Mouse (Mus musculus) 3T3-L1 (cell line): Measurements from ENCODE around the gene Pts.

Experiments used
- DNase-seq: peaks from one replicate; pipeline ENCODE4 v3.0.0-alpha.2; 2015; ENCODE audit warnings: low read depth, low spot score

Gene Pts

DNA sequence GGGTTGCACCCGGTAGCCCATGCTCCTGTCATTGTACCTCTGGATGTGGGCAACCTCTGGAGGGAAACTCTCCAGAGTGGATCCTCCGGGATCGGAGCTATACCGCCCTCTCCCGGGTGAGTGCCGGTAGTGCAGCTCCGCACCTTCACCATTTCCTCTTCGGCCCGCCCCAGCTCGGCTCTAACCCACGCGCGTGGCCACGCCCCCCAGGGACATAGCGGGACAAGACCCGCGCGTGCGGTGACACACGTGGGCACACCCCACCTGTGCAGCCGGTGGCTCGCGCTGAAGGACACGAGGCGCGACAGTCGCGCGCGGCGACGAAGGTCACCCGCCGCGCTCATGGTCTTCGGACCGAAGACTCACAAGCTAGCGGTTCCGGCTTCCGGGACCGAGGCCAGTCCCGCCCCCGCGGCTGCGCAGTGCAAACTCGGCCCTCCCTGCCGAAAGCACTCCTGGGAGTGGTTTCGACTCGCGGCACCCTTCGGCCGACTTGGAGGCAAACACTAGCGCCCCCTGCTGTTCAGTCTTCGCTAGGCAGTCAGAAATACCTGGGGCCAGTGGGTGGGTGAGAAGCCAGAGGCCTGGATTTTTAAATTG, at the start of gene Pts:
Pts (minus strand) TSS at position 432 of the 600 bp plus-strand sequence.
- peak; percentile 98 for DNase-seq

DNA sequence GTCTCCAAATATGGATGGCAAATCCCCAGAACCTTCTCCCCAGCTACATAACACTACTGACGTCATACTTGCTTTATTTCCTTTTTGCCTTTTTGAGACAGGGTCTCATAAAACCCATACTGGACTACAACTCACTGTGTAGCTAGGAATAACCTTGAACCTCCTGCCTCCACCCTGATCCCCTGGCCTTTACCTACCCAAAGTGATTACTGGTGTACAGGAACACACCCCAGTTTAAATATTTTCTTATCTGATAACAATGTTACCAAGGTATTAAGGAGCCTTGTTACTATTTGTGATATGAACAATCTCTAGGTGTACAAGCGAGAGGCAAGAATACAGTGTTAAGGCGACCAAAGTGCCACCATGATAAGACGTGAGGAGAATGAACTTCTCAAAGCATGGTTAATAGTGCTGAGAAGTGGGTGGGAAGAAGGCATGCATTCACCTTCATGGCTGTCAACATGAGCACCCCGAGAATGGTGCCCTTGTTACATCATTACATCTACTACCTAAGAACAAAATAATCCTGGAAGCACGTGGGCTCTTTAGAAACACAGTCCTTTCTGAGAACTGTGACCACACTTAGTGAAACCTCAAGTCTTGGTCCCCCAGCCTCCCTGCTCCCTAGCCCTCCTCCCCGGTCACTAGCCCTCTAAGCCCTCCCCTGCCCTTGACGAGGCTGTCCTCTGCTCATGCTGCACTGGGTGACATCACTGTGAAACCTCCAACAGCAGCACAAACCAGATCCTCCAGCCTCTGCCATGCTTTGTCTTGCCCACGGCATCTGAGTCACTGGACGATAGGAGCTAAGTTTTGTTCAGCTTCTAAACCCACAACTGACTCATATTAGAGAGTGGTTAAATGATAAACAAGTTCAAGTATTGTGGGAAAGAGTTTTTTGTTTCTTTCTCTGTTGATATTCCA, 41.3 kb upstream of the Pts start:
- DNase-seq: peak; percentile 85

DNA sequence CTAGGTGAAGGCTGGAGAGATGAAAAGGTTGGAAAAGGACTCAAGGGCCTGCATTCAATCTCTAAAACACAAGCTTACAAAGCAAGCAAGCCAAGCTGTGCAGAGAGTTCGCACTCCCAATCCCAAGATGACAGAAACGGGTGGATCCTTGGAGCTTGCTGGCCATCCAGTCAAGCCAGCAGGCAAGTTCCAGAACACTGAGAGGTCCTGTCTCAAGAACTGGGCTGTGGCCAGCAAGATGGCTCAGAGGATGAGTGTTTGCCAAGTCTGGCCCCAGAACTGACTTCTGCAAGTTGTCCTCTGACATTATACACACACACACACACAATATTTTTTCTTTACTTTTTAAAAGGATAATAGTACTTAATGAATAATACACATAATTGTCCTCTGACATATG, 39.4 kb upstream of the Pts start:
- peak; percentile 50 for DNase-seq

DNA sequence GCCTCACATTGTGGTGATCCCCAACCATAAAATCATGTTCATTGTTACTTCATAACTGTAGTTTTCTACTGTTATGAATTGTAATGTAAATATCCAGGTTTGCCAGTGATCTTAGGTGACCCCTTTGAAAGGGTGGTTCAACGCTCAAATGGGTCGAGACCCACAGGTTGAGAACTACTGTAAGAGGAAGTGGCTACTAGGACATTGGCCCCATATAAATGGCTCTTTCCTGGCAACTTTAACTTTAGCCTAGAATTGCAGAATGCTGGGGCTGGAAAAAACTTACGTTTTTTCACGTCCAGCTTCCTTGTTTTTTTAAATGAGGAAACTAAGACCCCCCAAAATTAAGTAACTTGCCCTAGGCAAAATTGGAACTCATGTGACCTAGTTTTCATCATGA, 38.8 kb upstream of the Pts start:
- DNase-seq: no peak

DNA sequence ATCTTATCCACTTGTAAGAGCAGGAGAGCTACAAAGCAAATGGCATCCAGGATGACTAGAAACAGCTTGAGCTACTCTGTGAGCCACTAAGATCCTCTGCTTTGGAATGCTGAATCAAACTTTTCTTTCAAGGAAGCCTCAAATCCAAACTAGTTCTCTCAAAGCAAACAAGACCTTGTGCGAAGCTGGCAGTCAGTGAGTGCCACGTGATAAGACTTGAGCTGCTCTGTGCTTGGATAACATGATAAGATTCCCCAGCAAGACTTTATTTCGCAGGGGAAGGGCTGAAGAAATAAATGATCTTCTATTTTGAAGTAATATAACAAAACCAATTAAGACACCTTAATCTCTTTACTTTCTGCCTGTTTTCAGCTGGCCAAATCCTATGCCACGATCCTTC, 37.4 kb upstream of the Pts start:
- no peak for DNase-seq

DNA sequence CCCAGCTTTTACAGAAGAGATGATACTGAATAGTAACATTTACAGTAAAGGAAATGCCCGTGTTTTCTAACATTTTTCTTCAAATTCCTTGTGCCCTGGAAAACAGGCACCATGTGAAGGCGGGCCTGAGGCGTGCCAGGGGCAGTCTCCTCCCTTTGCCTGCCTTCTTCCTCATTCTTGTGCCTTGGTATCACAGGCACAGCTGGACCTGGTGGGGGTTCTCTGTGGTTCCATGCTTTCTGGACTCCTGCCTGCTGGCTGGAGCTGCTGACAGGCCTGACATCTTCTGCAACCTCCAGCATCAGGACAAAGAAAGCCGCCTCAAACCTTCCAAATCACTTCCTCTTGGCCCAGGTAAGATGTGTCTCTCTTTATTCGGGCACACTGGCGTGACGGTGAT, 36.6 kb upstream of the Pts start:
- DNase-seq: peak; percentile 84

DNA sequence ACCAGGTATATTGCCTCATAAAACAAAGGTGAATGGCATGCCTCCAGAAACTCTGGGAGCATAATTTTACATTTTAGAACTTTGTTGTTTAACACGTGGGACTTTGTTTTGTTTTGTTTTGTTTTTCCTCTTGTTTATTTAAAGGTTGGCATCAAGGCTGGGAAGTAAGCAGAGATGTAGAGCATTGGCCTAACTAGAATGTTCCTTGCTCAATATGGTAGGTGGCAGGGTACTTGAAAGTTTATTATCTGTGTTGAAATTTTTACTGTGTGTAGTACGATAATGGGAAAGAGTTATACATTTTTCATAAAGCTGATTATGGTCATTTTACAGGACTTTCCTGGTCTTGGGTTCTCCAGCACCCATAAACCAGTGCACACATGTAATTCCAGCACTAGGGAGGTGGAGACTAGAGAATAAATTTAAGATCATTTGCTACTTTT, 33.4 kb upstream of the Pts start:
- DNase-seq: no peak

DNA sequence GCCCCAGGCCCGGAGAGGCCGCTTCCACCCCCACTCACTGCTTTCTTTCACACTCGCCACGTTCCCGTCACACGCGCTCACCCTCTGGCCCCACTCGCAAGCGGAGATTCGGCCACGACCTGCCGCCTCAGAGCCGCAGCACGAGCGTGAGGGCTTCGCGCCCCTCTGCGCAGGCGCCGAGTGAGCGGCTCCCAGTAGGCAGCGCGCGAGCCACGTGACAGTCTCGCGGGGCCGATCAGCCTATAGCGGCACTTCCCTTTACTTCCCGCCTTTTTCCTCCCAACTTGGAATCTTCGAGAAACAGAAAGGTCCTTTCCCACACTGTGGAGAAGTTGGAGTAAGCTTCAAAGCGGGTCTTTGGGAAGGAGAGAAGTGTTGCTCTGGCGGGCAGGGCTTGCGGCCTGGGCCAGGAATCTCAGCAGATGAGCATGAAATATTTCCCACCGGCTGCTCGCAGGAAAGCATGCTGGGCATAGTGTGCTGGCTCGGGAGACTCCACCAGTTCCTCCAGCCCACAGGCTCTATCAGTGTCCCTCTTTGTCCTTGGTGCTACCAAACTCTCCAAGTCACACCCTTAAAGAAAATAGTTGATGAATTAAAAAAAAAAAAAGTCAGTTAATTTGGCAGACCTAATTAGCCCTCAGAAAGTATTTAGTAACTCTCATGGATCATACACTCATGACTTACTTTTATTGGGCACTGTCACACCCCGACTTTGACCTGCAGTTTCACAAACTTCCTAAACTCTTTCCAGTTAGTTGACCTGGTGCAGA, 32.8 kb upstream of the Pts start, which contains the start of gene Tex12:
Tex12 (minus strand) TSS at position 181 of the 773 bp plus-strand sequence.
- DNase-seq: no peak

DNA sequence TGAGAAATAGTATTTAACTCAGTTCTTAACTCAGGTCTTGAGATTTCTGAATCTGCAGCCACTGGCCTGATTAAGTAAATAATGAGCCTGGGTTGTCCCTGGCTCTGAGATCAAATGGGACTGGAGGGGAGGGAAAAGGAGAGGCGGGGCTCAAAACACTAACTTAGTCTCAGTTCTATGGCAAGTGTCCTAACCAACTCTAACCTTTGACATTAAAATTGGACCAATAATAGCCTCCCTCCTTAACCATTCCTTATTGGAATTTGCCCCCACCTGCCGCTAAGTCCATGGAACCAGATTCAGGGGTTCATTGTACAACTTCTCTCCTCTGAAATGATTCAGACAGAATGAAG, 26.5 kb upstream of the Pts start, which contains the start of gene Bco2:
Bco2 (minus strand) TSS at position 88 of the 353 bp plus-strand sequence.
- no peak for DNase-seq

DNA sequence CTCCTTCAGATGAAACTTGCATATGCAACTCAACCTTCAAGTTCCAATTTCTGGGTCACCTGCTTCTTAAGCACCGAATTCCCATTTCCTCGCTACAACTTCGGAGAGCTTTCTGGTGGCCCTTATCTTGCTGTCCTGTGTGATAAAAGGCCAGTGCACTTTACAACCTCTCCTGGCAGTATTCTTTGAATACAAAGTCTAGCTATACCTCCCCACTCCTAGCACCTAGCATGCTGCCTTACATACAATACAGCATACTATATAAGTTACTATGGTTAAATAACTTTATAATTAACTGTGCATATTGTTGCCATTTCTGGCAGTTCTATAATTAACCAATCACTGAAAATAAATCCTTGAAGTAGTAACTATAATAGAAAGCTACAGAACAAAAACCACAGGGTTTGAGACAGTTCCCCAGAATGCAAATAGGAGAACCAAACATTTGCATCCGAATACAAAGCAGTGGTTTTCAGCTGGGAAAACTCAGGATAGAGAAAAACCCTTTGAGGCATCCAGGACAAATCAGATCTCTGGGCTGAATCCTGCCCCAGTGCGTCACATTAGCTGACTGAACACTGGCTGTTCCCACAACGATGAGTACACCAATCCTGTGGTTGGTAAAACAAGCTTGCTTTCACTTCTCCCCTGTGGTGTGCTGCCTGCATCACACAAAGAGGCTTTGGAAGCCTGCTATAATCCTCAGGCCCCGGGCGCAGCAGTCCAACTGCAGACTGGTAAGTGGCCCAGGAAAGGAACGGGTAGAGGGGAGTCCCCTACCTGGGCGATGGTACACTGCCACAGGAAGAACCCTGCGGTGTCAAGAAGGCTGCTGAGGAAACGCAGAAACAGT, 25.9 kb upstream of the Pts start, which contains the start of gene Il18:
Il18 (plus strand) TSS at position 587 of the 853 bp plus-strand sequence.
- peak; percentile 72 for DNase-seq

DNA sequence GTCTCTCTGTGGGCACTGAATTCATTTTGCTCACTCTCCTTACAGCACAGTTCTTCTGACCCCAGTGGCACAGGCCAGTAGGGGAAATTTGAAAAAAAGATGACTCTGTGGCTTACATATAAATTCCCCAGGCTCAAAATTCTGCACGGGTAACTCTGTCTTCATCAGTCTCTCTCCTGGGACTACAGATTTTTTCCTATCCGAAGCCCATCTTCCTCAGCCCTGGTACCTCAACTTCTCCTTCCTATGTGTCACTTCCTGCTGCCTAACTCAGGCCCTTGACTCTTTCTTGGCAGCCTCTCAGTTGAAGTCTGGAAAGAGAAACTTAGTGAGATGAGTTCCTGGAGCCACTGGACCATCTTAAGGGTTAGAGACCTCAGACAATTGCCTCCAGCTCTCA, 25.0 kb upstream of the Pts start:
- DNase-seq: no peak

DNA sequence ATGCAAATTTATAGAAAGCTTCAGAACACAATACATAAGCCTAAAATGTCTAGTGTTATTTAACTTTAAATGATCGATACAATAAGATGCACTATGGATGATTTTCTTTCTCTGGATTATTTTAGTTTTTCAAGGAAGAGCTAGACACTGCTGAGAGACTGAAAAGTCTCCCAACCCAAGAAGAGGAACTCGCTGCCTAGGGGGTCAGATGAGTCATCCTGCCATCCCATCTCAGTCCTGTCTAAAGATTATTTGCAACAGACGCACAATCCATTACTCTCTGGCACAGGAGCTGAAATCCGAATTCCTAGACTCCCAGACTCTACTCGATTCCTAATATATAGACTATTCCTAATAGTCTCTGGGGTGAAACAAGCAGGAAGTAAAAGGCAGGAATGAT, 23.7 kb upstream of the Pts start:
- peak; percentile 47 for DNase-seq

DNA sequence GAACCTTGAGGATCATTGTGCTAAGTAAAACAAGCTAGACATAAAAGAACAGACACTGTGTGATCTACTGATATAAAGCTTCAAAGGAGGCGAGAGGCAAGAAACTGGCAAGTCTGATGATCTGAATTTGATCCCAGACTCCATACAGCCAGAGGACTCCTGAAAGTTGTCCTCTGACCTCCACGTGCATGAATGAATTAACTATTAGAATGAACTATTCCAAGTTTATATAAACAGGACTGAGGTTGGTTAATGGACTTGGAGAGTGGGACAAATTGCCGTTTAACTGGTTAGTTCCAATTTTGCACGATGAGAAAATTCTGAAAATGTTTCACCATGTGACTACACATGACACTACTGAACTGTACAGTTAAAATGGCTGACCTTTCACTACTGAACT, 20.4 kb upstream of the Pts start:
- no peak for DNase-seq

DNA sequence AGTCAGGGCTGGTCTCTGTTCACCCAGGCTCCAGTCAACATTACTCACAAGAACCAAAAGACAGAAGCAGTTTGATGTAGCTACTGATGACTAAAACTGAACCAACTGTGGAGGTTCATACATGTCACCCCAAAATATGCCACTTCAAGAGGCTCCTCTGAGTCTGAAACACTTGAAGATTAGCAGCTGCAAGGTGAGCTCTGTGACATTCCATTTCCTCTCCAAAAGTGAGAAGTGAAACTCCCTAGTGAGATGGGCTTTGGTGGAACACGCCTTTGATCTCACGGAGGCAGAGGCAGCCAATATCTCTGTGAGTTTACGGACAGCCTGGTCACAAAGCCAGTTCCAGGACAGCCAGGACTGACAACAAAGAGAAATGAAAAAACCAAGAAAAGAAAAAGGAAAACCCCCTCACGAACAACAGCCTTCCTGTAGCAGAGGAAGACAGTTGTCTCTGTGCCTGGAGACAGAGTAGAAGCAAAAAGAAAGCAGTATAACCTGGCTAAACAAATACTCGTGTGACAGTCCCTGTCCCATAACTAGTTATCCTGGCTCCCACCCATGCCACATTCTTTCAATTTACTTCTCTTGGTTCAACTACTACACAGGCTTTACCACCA, 19.4 kb upstream of the Pts start:
- DNase-seq: no peak

DNA sequence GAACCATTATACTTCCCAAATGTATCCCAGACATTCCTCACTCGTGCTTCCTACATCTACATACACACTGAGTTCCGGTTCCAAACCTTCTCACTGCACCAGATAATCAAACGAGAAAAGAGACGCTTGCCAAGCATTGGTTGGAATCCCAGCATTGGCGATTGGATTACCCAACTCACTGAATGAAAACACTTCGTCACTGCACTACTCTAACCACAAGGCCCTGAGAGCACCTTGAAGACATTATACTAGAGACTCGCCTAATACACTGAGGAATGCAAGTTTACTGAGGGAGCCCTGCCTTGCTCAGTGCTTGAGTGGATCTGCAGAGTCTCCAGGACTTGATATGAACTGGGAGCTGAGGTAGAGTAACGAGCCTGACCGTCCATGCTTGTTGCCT, 13.9 kb upstream of the Pts start:
- DNase-seq: peak; percentile 56

DNA sequence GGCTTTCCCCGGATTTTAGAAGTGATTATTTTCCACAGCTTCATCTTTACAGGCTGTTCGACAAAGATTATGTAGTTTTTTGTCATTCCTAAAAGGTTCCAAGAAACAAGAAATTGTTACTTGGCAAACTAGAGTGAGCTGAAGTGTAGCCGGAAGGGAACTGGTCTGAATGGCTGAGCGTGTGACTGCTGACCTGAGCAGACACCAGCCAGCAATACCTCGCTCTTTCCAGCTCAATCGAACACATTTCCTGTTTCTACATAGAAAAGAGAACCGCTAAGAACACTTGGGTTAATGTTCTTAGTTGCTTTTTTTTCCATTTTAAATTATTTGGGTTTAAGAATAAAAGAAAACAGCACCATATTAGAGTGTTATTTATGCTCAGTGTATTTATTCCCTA, 11.6 kb upstream of the Pts start:
- DNase-seq: no peak

DNA sequence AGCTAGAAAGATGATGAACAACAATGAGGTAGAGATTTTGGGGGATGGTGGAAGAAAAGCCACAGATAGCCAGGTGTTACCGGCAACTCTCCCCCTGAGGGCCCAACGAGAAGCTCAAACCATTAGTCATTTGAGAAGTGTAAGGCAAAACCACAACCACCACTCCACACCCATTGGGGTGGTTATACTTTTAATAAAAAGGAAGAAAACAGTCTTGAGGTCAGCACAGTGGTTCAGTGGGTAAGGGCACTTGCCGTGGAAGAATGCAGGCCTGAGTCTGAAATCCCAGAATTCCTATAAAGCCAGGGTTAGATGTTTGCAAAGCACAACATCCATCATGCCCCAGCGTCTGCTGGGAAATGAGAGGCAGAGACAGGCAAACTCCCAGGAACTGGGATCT, 8.8 kb upstream of the Pts start:
- peak; percentile 59 for DNase-seq

DNA sequence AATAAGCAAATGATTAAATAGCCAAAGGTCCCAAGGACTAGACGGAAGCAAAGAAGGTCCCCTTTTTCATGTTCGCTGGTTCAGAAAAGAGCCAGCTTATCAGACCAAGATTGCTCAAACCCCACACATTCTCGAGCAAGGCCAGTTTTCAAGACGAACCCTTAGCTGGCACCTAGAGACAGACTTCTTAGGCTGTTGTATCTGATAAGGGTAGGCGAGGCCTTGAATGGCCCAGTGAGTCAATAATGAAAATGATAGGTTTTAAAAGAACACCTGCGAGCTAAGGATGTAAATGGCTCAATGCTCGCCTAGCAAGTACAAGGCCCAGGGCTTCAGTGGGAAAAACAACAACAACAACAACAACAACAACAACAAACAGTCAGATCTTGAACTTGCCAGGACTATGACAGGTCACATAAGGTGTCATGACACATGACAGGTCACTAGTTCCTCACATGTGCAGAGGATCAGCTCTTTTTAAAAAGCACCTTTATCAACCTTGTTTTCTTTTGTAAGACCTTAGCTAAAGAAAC, 8.1 kb upstream of the Pts start:
- DNase-seq: no peak

DNA sequence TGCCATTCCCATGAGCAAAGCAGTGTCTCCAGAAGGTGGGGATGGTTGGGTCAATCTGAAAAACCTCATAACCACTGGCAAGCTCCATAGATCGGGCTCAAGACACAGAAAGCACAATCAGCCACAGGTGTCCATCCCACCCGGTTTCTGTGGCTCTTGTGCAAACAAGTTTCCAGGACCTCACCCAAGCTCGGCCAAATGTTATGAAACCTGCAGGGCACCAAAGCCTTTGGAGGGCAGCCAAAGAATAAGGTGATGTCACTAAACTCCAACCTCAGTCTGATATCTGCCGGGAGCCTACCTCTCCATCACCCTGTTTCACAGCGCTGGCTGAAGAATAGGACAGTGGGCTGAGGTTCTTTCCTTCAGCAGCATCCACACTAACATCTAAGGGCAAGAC, 7.4 kb upstream of the Pts start:
- no peak for DNase-seq

DNA sequence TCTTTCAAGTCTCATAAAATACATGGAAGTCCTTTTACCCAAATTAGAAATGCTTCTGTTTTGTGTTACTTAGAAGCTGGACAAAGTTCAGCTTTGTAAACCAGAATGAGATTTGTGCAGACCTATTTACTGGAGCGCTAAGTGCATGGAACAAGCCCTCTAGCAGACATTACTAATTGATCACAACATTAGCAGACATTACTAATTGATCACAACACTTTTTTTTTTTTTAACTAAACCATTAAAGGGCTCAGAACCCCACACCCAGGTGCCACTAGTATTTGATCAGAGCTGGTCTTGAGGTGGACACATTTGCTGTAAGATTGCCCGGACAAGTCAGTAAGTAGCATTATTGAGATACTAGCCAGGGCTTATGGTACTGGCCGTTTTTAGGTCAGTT, 5.3 kb upstream of the Pts start:
- DNase-seq: no peak

DNA sequence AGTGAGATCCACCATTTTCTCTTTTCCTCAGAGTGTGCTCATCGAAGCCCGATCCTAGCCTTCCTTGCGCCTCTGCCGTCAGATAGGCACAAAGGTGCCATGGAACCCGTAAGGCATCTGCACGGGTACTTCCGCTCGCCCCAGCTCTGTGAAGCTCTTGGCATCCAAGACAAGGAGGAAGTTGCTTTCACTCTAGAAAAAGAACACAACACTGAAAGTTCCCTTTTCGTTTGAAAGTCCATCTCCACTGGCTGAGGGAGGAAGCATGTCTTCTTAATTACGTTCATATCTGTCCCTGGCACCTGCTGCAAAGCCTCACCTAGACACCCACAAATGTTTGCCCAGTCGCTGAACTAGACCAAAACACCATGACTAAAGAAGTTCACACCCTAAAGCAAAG, 4.8 kb upstream of the Pts start:
- DNase-seq: no peak
